Mouse (Mus musculus) gonadal fat pad, adult 2 months (tissue): ENCODE measurements around the gene Lalba. TPM values are rescaled to one million over a fixed set of nuclear protein-coding genes. Genes with fewer than 3 reads are reported as not detected.
"Not testable (repeated sequence)": the region's sequence is repeated elsewhere in the genome, so short reads cannot be mapped to it uniquely, and the experiment has no call there.

Experiments used
- DNase-seq: peaks from one replicate; pipeline ENCODE4 v3.0.0-alpha.2; 2012; ENCODE audit warnings: low read depth
- polyA plus RNA-seq: library from polyadenylated mRNA; depleted of rRNA; stranded (reverse); fragments of >200 nt; gene quantifications from 2 replicates; pipeline ENCODE4 v1.2.3, GENCODE M21; 2012; rRNA removed

The Lalba gene
- polyA plus RNA-seq = 0.15 and 0.24 TPM in 2 replicates

- DNase-seq = no peak
These were observed at the start of gene Lalba for GRCm38 (mm10) chr15:98482701-98483100. Gene Lalba (minus strand): TSS chr15:98482721.

DNA sequence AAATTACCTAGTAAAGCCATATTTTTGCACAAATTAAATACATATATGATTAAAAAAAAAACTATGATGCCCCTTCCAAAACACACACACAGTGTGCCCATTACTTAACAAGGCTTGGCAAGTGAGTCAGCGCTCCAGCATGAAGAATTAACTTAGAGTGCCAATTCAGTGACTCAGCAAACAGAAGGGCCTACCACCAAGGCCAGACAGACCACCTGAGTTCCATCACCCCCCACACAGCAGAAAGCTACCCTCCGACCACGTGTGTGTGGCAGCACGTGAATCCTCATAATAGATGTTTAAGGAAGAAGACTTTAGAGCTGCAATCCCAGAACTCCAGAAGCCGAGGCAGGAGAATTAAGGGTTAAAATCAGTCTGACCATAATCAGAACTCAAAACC is 49.8 kb upstream of the Lalba start:
- DNase-seq = no peak

GRCm38 (mm10) chr15:98528066-98528563 is 45.6 kb upstream of the Lalba start:
- no peak for DNase-seq

DNA sequence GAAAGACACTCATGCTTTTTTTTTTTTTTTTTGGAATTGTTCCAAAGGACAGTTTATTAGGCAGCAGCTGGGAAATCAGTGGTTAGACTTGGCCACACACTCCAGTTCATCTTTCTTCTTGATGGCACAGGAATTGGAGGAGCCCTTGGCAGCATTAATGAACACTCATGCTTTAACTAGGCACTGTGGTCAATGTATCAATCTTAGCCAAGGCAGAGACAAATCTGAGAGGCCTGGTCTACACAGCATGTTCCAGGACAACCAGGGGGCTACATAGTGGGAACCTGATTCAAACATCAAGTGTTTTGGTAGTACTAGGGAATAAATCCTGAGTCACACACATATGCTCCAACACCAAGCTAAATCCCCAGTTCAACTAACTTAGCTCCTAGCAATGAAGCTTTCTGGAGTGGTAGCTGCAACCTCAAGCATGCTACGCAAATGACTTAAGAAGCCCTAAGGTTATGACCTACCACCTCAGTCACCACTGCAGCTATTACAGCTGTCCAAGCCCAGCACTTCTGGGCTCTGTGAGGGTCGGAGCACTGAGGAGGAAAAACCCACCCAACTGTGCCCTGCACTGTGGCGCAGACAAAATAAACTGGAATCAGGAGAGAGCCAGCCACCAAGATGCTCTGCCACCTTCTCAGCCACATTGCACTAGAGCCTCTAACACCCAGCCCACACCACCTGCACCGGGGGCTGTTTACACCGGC is 44.7 kb upstream of the Lalba start:
- DNase-seq = no peak

GRCm38 (mm10) chr15:98526057-98526456 is 43.5 kb upstream of the Lalba start:
- no peak for DNase-seq

DNA sequence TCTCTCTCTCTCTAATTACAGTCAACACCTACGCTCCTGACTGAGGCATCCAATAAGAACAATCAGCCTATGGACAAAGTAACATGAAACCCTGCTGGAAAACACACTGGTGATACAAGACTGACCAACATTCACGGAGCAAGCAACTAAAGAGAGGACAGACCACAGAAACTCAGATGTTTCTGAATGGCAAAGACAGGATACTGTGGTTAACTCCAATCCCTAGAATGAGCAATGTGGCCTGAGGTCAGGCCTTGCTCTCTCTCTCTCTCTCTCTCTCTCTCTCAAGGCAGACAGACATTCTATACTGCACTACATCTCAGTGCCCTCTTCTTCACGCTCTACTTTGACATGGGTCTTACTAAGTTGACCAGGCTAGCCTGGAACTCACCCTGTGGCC is 38.7 kb upstream of the Lalba start:
- DNase-seq = no peak

DNA sequence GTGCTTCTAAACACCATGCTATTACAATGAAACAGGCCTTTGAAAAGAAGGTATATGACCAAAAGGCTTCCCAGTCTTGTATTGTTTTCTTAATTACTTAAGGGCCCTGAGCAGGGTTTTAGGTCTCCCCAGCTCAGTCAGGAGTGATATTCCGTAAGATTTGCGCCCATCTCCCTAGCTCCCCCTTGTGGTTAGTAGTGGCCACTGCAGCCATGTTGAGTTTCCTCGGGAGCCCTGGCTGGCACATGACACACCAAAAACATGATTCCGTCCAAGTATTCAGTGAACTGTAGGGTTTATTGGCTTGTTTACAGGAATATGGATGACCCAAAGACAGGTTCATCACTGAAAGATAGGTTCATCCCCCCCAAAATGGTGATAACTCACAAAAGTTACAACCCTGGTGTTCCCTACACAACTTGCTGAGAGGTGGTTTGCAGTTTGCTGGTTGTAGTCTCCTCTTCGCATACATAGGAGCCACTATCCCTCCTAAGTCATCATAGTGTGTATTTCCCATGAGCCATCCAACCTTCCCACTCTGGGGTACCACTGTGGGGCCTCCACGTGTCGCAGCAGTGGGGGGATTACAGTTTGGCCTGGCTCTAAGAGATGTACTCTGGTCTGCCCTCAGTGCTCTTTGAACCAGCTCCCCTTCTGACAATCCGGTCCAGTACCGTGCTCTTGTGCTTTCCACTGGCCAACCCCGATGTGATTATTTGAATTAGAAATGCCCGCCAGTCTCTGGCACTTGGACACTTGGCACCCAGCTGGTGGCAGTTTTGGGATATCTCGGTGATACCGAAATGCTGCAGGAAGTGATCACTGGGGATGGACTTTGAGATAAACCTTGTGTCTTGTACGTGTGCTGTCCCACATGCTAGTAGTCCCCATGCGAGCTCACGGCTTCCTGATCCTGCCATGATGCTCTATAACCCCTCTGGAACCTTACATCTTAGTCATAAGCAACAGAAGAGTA is 35.1 kb upstream of the Lalba start:
- no peak for DNase-seq

DNA sequence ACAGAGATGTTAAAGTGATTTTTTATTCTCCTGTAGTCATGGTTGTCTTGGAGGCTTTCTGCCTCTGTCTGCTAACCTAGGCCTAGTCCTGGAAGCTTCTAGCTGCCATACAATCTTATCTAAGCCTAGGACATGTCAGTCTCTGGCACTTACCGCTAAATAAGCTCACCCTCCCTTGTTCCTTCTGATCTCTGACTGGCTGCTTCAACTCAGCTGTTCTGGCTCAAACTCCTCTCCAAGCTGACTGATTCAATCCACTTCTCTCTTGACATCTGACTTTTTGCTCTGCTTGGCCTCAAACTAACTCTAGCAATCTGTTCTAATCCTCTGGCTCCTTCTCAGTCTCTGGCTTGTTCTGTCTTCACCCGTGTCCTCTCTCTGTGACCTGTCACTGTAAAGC is 32.3 kb upstream of the Lalba start:
- DNase-seq = not testable (repeated sequence)

- no peak for DNase-seq
These were observed 31.6 kb upstream of the Lalba start for GRCm38 (mm10) chr15:98514146-98514545.

DNA sequence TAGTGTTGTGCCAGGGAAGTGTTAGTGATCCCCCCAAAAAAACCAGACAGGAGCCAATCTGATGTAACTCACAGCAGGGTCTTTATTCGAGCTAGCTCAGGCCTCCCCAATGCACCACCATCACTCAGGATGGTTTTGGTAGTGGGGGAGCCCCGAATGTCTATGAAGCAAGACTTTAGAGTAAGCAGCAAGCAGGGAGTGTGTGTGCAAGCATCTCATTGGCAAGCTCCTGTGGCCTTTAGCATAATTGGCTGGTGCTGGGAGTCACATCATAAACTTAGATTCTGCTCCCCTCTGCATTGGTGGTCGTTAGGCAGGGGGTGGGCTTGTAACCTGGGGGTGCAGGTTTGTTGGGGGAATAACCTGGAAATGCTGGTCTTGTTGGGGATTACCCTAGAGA is 31.2 kb upstream of the Lalba start:
- DNase-seq = not testable (repeated sequence)

- DNase-seq = no peak
These were observed 30.3 kb upstream of the Lalba start for GRCm38 (mm10) chr15:98512799-98513321.

GRCm38 (mm10) chr15:98512232-98512631 is 29.7 kb upstream of the Lalba start:
- no peak for DNase-seq

DNA sequence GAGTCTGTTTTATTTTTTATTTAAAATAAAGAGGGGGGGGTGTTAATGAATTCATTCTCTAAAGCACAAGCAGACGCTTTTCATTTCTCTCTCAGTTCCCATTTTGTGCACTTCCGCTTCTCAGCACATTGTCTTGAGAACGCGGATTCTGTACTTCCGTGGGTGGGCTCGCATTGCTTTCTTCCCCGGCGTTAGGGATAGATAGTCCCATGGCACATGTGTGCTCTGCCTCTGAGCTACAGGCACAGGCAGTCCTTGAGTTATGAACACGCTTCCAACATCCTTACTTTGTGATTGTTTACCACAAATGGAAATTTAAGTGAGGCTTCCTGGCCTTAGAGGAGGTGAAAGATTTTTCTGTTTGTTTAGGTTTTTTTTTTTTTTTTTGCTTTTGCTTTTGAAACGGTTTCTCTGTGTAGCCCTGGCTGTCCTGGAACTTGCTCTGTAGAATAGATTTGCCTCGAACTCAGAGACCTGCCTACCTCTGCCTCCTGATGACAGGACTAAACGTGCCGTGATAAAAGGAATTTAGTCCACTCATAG is 28.9 kb upstream of the Lalba start:
- no peak for DNase-seq

DNA sequence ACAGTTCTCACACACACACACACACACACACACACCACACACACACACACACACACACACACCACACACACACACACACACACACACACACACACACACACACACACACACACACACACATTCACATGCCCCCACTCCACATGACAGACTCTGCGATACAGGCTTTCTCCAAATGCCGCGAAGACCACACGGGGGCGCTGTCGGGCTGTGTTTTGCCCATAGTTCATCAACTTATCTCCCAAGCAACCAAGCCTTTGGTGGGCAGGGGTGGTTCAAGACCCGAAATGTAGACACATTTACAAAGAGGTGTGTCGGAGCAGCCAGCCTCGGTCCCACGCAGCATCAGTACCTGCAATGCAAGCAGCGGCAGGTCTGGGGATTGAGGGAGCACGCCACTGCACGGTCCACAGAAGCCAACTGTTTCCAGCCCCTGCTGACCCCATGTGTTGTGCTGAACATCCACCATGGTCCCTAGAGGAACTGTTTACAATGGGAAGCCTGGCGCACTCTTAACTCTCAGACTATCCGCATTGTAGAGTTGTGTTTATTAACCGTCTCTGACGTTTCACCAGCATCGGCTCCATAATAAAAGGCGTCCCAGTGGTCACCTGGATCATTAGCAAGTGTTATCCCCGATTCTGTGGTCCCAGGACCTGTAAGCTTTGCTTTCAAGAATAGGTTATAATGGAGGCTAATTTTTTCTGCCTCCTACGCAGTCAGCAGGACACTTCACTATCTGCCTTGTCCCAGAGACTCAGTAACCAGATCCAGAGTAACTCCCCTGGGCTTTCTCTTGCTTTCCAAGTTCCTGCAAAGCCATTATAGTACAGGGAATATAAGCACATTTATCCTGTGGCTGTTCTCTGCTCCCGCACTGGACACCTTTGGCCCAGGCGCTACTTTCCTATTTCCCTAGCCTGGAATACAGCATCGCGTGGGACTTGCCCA is 28.2 kb upstream of the Lalba start:
- no peak for DNase-seq

GRCm38 (mm10) chr15:98509387-98509786 is 26.9 kb upstream of the Lalba start:
- DNase-seq = no peak

DNA sequence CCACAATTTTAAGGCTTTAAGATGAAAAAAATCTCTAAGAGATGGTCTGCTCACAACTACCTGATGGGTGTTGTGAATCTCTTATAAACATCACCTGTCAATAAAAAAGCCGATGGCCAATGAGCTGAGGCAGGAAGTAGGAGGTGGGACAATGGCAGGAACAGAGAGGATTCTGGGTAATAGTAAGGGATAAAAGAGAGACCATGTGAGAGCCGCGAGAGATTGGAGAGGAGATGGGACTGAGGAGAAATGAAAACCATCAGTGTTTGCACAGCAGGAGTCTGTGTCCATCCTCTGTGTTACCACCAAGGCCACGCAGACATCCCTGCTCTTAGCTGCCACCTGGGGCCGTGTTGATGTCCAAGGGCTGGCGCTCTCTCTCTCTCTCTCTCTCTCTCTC is 24.8 kb upstream of the Lalba start:
- DNase-seq = no peak

DNA sequence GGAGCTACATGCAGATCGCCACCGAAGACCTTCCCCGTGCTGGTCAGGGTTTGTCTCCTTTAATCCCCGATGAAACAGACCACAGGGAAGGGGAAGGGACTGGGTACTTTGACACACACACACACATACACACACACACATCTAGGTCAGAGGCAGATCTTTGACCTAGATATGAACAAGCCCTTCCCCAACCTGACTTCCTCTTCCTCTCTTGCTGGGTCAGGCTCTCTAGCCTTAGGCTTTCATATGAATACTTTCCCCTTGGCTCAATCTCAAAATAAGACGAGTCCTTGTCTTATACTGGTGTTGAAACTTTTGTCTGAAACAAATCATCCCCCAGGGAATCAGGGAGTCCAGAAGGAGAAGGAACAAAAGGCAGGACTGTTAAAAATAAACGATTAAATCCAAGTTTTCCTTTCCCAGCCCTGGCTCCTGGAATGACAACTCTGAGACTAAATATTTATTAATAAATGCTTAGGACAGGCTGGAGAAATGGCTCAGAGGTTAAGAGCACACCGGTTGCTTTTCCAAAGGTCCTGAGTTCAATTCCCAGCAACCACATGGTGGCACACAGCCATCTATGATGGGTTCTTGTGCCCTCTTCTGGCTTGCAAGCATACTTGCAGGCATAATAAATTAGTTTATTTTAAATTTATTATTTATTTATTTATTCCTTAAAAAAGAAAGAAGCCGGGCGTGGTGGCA is 23.9 kb upstream of the Lalba start:
- DNase-seq = peak; percentile 36

GRCm38 (mm10) chr15:98504514-98504913 is 22.0 kb upstream of the Lalba start:
- DNase-seq = no peak

DNA sequence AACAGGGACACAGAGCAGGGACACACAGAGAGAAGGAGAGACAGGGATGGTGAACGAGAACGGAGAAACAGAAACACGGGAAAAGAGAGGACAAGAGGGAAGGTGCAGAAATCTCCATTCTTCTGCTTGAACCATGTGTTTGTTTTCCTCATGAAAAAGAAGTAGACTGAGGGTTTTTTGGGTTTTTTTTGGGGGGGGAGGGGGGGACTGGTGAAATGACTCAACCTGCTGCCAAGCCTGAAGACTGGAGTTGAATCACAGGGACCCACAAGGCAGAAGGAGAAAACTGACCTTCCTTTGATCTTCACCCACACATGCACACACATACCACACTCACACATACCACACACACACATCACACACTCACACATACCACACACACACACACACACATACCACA is 20.8 kb upstream of the Lalba start:
- no peak for DNase-seq

DNA sequence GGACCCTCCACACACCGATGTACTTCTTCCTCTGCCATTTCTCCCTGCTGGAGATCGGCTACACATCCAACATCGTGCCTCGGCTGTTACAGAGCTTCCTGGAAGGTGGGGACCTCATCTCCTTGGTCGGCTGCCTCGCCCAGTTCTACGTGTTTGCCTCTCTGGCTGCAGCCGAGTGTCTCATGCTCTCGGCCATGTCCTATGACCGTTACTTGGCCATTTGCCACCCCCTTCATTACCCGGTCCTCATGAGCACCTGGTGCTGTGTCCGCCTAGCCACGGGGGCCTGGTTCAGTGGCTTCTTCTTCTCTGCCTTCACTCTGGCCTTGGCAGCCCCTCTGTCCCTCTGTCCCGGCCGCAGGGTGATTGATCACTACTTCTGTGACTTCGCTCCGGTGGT is 15.1 kb upstream of the Lalba start:
- DNase-seq = no peak
